Mouse (Mus musculus) adrenal gland, postnatal 10 days (tissue): ENCODE measurements around the gene Mterf1b. TPM values are rescaled to one million over a fixed set of nuclear protein-coding genes. Genes with fewer than 3 reads are reported as not detected.
"Not testable (repeated sequence)": the region's sequence is repeated elsewhere in the genome, so short reads cannot be mapped to it uniquely, and the experiment has no call there.

Source experiments
- DNase-seq: peaks from one replicate; pipeline ENCODE4 v3.0.0; 2021; ENCODE audit warnings: mixed read lengths
- long read RNA-seq, 2 experiments: library from polyadenylated mRNA; stranded (forward); transcript quantifications; one replicate each; pipeline ENCODE4 v2.0.0; 2021
- total RNA-seq, 2 experiments: library from RNA; stranded (reverse); gene quantifications; 2 replicates each; pipeline ENCODE4 v1.2.3; 2021

The Mterf1b gene
- 1 to 10 TPM; 3.6 to 4.9 TPM for total RNA-seq
- long read RNA-seq, experiment 1, partial matches to known transcripts: 1 of 4 reads
- long read RNA-seq, experiment 1, other reads (novel, unspliced or antisense): 1 of 4 reads
- long read RNA-seq, experiment 2, transcript Mterf1b-201 (2 exons, 1,368 nt): major isoform, 5 of 5 reads
- long read RNA-seq, experiment 2, partial matches to known transcripts: 0 of 5 reads
- long read RNA-seq, experiment 2, other reads (novel, unspliced or antisense): 0 of 5 reads

- not testable (repeated sequence) for DNase-seq
Measured at GRCm38 (mm10) chr5:4191671-4192480, at the start of gene Mterf1b. Mterf1b (plus strand) TSS chr5:4192367.

DNA sequence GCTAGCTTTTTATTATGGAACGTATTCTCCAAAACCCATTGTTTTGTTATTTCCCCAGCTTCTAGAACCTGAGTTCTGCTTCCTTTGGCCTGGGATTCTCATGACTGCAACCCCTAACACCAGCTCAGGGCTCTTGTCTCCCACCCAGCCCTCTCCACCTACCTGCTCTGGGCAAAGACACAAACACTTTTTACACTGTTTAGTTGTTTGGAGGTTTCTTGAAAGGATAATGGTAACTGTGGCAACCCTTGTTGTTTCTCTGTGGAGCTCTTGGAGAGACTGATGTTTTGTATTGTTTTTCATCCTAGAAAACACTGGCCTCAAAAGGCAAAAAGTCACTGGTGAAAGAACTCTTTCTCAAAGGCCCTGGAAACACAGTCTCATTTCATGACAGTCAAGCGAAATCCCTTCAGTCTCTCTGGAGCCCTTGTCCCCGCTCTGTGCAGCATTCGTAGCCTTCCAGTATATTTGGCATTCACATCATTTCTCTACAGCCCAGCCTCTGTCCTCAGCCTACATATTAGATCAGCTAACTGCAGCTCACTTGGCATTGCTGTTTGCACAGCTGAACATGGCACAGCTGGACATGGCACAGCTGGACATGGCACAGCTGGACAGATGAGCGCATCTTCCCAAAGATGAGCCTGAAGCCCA, 32.6 kb upstream of the Mterf1b start:
- DNase-seq: not testable (repeated sequence)

GRCm38 (mm10) chr5:4161554-4161953, 30.6 kb upstream of the Mterf1b start:
- no peak for DNase-seq

GRCm38 (mm10) chr5:4162461-4162860, 29.7 kb upstream of the Mterf1b start:
- DNase-seq: no peak

DNA sequence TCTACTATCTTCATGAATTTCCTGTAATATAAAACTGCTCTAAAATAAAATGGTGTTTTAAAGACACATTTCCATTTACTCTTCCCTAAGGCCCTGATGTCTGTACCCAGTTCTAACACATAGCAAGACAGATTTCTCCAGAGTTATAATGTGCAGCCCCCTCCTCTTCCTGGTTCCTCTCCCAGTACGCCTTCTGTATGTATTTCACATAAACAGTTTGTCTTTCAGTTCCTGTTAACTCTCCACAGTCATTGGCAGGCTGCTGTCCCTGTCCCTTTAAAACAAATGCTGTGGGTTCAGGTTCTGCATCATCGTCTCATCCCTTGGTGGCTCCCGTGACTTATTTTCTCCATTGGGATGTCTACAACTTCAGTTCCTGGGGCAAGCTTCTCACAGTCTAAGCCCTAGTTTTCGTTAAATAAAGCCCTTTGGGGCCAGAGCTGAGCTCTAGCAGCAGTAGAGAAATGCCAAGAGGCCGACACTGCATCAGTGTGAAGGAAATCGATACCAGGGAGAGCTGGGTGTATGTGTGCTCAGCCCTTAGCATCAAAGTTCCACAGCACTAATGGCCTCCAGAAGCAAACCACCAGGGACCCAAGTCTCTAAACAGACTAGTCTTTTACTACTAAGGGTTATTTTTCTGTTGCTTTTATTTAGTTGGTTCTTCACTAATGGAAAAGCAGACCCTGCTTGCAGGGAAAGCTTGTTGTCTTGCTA, 24.2 kb upstream of the Mterf1b start:
- DNase-seq: not testable (repeated sequence)

- not testable (repeated sequence) for DNase-seq
Measured at GRCm38 (mm10) chr5:4168530-4168926, 23.6 kb upstream of the Mterf1b start.

DNA sequence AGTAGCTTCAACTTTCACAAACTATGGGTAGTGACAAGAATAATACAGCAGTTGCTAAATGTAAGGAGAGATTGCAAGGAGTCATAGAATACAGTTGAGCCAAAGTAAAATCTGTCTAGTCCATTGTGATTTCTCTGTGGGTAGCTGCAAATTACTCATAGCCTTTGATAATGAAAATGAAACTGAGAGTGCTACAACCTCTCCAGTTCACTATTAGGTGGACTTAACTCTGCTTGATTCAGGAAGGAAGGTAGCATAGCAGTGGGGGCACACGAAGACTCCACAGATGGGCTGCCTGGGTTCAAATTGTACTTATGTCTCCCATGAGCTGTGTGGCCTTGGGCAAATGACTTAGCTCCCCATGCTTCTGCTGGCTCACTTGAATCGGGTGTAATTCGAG, 15.7 kb upstream of the Mterf1b start:
- DNase-seq: not testable (repeated sequence)

DNA sequence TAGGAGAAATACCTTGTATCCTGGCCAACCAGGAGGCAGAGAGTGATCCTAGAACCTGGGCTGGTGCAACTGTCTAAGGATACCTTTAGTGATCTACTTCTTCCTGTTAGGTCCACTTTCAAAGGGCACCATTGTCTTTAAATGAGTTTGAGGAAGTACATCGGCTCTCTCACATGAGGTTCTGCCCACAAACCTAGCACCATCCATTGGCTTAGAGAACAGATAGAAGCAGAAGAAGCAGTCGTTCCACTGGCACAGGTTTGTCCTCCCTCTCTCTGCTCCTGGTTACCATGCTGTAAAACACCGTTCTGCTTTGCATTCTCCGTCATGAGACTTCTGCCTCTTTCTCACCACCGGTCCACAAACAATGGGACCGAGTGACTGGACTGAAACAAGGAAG, 12.8 kb upstream of the Mterf1b start:
- DNase-seq: no peak

- DNase-seq: no peak
Measured at GRCm38 (mm10) chr5:4186815-4187214, 5.4 kb upstream of the Mterf1b start.

- DNase-seq: not testable (repeated sequence)
Measured at GRCm38 (mm10) chr5:4192481-4193246, 497 bp downstream of the Mterf1b start.

DNA sequence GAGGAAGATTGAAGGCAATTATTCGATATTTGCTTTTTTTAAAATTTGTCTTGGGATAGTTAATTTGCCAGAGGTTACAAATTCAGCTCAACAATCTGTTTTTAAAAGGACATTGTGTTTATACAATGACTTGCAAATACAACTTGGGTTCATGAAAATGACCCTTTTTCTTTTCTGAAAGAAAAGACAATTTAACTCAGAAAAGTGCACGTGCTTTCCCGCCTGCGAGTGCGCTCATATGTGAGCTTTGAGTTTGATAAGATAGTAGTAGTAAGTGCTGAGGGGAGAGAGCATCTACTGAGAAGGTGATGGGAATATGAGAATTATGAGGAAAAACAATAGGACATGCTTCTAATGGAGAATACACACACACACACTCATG, 1.1 kb downstream of the Mterf1b start:
- no peak for DNase-seq

DNA sequence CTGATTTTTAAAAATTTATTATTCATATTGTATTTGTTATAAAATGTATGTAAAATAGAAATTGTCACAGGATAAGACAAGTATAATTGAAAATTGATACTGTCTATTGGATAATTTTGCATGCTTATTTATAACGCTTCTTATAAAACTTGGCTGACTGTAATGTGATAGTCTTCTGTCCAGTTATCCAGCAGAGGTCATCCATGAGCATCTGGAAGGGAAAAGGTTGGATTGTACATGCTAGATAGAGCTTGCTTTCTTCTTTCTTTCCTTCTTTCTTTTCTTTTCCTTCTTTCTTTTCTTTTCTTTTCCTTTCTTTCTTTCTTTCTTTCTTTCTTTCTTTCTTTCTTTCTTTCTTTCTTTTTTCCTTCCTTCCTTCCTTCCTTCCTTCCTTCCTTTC, 2.0 kb downstream of the Mterf1b start:
- DNase-seq: no peak

DNA sequence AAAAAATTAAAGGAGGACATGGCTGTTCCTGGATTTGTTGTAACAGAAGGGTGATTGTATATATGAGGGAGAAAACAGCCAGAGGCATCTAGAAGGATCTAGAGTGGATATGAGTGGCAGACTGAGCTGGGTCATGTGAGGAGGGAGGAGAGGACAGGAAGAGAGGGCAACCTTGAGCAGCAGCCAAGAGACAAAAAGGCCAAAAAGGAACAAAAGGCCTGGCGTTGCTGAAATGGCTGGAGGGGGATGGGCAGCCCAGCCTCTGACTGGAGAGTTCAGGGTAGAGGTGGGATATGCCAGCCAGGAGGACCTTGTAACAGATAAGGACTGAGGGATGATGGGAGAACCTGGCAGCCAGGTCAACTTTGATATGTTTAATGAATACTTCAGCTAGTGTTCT, 2.9 kb downstream of the Mterf1b start:
- DNase-seq: peak; percentile 81

- no peak for DNase-seq
Measured at GRCm38 (mm10) chr5:4201368-4201767, 9.2 kb downstream of the Mterf1b start.

DNA sequence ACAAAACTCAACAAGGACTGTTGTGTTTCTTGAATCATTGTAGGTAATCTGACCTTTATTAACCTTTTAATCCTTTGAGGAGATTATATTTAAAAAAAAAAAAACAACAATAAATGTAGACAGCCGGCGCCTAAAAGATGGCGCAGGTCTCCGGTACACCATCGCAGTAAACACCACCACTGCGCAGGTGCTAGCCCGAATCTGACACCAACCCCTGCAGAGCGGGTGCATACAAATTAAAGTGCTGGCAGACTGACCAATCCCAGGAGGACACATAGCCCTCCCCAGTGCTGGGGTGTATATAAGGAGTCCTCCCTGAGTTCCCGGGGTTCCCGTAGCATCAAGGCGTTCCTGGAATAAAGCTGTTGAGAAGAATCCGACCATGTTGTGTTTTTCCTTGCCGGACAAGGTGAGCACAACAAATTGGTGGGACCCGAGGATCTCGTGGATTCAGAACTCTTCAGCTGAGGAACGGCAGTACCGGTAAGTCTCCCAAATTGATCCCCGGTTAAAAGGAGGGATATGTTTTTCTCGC, 10.2 kb downstream of the Mterf1b start:
- DNase-seq: not testable (repeated sequence)

DNA sequence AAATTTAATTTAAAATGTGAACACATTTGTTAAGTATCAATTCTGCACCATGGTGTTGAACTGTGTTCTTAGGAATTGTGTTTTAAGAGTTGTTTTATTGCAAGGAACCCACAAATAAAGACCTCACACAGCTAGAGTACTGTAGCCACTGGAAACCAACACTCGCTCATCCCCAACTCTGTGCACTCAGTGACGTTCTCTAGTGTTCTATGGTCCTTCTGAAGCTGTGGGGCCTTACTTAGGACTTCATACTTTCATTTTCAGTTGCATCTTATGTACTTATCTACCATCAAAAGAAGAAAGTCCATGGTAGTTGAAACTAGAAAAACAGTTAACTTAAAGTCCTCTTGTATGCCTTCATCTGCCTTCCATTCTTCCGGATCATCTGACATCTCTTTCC, 17.9 kb downstream of the Mterf1b start:
- DNase-seq: not testable (repeated sequence)

GRCm38 (mm10) chr5:4221309-4221708, 29.1 kb downstream of the Mterf1b start:
- no peak for DNase-seq

GRCm38 (mm10) chr5:4221981-4222623, 29.9 kb downstream of the Mterf1b start:
- no peak for DNase-seq

GRCm38 (mm10) chr5:4232163-4232562, 40.0 kb downstream of the Mterf1b start:
- no peak for DNase-seq

DNA sequence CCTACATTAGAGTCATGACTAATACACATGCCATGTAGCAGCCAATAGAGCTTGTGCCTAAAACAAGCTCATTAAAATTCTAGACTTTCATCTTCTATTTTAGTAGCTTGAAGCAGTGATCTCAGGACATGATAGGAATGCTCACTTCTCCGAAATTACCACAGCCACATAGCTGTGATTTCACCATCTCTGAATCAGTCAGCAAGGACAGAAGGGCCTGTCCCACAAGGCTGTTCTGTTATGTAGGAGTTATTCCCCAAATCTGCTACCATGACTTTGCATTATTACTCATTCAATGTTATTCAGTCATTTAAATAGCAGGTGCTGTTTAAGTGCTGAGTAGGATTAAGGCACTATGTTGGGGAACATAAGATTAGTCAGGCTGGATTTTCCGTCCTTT, 42.3 kb downstream of the Mterf1b start:
- DNase-seq: peak; percentile 3

DNA sequence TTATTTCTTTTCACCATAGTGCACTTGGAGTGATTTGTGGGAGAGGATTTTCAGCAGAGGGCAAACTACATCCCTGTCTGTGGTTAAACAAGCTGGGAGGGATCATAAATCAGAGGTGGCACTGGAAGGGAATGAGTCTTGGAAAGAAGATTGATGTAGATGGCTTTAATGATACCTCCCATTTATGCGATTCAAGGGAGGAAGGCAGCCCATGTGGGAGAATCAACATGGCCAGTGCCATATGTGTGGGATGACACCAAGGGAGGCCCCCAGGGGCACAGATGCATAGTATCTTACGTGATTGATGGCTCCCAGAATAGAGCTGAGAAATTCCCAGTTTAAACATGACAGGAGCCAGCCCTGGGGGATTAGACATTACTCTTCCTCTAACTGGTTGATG, 48.0 kb downstream of the Mterf1b start:
- no peak for DNase-seq
